Mouse (Mus musculus): ENCODE measurements around the gene Fam78a. TPM values are rescaled to one million over a fixed set of nuclear protein-coding genes. Genes with fewer than 3 reads are reported as not detected.

Fam78a gene
- polyA plus RNA-seq, 1 experiment from 2014 or later = 3.1 TPM

DNA sequence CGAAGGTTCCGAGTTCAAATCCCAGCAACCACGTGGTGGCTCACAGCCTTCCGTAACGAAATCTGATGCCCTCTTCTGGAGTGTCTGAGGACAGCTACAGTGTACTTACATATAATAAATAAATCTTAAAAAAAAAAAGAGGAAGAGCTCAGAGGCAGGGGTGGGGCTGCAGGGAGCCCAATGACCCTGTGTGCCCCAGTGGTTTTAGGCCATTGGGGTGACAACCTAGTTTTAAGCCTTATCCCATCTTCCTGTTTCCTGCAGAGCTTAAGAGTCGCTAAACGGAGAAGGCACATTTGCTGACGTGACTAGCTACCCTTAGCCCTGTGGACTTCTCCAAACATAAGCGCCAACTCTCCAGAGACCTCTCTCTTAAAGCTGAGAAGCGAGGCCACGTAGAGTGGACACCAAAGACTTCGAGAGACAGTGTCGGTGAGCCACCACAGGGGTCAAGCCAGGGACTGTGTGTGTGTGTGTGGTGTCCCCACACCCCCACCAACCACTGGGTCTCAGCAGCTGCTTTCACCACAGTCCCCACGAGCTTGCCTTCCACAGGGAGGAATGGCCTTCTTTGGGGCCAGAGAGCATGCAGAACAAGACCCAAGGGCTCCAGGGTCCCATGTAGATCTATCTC is 3.2 kb downstream of the Fam78a start:
- Histone ChIP-seq H3K9ac (ENCODE audit: low read length) (no peak overlapping the region), H3K27me3 (ENCODE audit: control insufficient read depth, insufficient read depth, low read length) (peaks cover 39% of the 10 kb centered on the region), H3K27ac (ENCODE audit: low read depth, low read length) (no peak overlapping the region), H3K4me3 (ENCODE audit: low read depth, low read length) (no peak overlapping the region), H3K36me3 (ENCODE audit: control insufficient read depth, insufficient read depth, low read length) (no peaks in the 10 kb centered on the region), H3K9me3 (ENCODE audit: control insufficient read depth, low read length) (no peaks in the 10 kb centered on the region), H3K4me1 (ENCODE audit: control insufficient read depth, insufficient read depth, low read length) (peaks cover 13% of the 10 kb centered on the region), H3K4me2 (ENCODE audit: low read depth) (peak overlapping the region; percentile 99; the same call in 1 of the 2 replicates)
- no peak for DNase-seq (ENCODE audit: low spot score)
- no peak for ATAC-seq (ENCODE audit: insufficient read depth, low FRiP score, low TSS enrichment)
- 87% methylated on average over 14 of the region's 14 CpGs for WGBS

DNA sequence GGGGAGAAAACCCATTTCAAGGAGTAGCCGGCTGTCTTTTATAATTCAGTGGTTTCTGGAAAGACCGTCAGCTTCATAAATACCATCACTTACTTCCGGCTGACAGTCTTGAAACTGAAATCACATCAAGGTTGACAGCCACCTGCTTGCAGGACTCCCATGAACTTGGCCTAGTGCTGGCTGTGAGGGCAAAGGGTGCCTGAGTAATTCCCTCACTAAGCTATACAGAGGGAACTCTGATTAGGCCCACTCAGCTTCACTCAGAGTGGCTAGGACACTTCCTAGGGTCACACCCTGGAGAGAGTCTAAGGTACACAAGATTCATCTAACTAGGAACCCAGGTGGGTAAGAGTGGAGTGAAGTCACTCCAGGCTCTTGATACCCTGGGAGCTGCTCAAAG is 4.0 kb downstream of the Fam78a start:
- no peak for ATAC-seq (ENCODE audit: insufficient read depth, low FRiP score, low TSS enrichment)
- no peak overlapping the region for H3K27ac ChIP-seq (ENCODE audit: low read depth, low read length)
- peaks cover 13% of the 10 kb centered on the region for H3K4me1 ChIP-seq (ENCODE audit: control insufficient read depth, insufficient read depth, low read length)
- DNase-seq (ENCODE audit: low spot score) = no peak
- no peaks in the 10 kb centered on the region for H3K36me3 ChIP-seq (ENCODE audit: control insufficient read depth, insufficient read depth, low read length)
- H3K9ac ChIP-seq (ENCODE audit: low read length) = no peak overlapping the region
- peaks cover 39% of the 10 kb centered on the region for H3K27me3 ChIP-seq (ENCODE audit: control insufficient read depth, insufficient read depth, low read length)
- WGBS = 86% methylated on average over 3 of the region's 3 CpGs
- no peak overlapping the region for H3K4me2 ChIP-seq (ENCODE audit: low read depth)
- no peaks in the 10 kb centered on the region for H3K9me3 ChIP-seq (ENCODE audit: control insufficient read depth, low read length)
- H3K4me3 ChIP-seq (ENCODE audit: low read depth, low read length) = no peak overlapping the region

DNA sequence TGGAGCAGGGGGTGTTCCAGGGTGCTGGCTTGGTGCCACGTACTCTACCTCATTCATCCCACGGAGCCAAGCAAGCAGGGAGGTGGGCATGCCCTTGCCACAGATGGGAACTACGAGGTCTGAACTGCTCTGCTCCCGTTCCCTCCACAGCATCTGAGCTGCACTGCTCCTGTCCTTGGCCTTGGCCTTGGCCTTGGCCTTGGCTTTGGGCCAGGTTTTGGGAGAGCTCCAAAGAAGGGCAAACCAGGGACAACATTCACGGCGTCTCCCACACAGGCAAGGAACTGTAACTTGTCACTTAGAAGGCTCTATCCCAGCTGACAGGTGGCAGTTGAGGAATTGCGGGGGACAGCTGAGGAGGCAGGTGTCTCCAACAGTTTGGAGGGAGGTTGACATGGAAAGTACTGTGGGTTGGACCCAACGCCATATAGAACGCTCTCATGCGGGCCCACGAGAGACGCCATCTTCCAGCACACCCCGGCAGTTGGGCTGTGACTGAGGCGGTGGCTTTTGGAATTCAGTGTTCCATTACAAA is 5.4 kb downstream of the Fam78a start:
- Histone ChIP-seq H3K9ac (ENCODE audit: low read length) (no peak overlapping the region), H3K36me3 (ENCODE audit: control insufficient read depth, insufficient read depth, low read length) (no peaks in the 10 kb centered on the region), H3K27me3 (ENCODE audit: control insufficient read depth, insufficient read depth, low read length) (peaks cover 29% of the 10 kb centered on the region), H3K4me1 (ENCODE audit: control insufficient read depth, insufficient read depth, low read length) (peaks cover 13% of the 10 kb centered on the region), H3K27ac (ENCODE audit: low read depth, low read length) (no peak overlapping the region), H3K4me2 (ENCODE audit: low read depth) (no peak overlapping the region), H3K9me3 (ENCODE audit: control insufficient read depth, low read length) (no peaks in the 10 kb centered on the region), H3K4me3 (ENCODE audit: low read depth, low read length) (no peak overlapping the region)
- 92% methylated on average over 14 of the region's 14 CpGs for WGBS
- ATAC-seq (ENCODE audit: insufficient read depth, low FRiP score, low TSS enrichment) (no peak), DNase-seq (ENCODE audit: low spot score) (no peak)

GRCm38 (mm10) chr2:32078522-32078921 is 6.1 kb downstream of the Fam78a start:
- WGBS = 57% methylated on average over 8 of the region's 8 CpGs
- Histone ChIP-seq H3K27me3 (ENCODE audit: control insufficient read depth, insufficient read depth, low read length) (peaks cover 22% of the 10 kb centered on the region), H3K9me3 (ENCODE audit: control insufficient read depth, low read length) (no peaks in the 10 kb centered on the region), H3K36me3 (ENCODE audit: control insufficient read depth, insufficient read depth, low read length) (no peaks in the 10 kb centered on the region), H3K4me3 (ENCODE audit: low read depth, low read length) (no peak overlapping the region), H3K9ac (ENCODE audit: low read length) (no peak overlapping the region), H3K4me1 (ENCODE audit: control insufficient read depth, insufficient read depth, low read length) (peaks cover 6% of the 10 kb centered on the region; the same call in 1 of the 2 replicates), H3K4me2 (ENCODE audit: low read depth) (no peak overlapping the region), H3K27ac (ENCODE audit: low read depth, low read length) (no peak overlapping the region)
- DNase-seq (ENCODE audit: low spot score) (no peak), ATAC-seq (ENCODE audit: insufficient read depth, low FRiP score, low TSS enrichment) (no peak)

DNA sequence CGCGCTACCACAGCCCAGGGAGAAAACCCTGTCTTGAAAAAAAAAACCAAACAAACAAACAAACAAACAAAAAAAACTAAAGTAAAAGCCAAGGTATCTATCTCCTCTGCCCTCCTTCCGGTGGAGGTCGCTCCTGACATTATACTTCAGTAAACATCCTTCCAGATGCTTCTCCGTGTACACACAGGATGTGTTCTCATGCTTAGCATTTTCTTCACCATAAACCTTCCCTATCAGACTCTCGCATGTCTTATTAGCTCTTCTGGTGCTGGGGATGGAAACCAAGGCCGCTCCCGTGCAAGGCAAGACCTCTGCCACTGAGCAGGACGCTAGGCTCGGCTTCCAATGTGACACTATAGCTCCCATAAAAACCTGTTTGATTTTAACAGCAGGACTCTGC is 6.9 kb downstream of the Fam78a start:
- Histone ChIP-seq H3K4me1 (ENCODE audit: control insufficient read depth, insufficient read depth, low read length) (no peaks in the 10 kb centered on the region), H3K9ac (ENCODE audit: low read length) (no peak overlapping the region), H3K9me3 (ENCODE audit: control insufficient read depth, low read length) (no peaks in the 10 kb centered on the region), H3K36me3 (ENCODE audit: control insufficient read depth, insufficient read depth, low read length) (no peaks in the 10 kb centered on the region), H3K27me3 (ENCODE audit: control insufficient read depth, insufficient read depth, low read length) (peaks cover 14% of the 10 kb centered on the region), H3K4me2 (ENCODE audit: low read depth) (no peak overlapping the region), H3K27ac (ENCODE audit: low read depth, low read length) (no peak overlapping the region), H3K4me3 (ENCODE audit: low read depth, low read length) (no peak overlapping the region)
- 77% methylated on average over 10 of the region's 10 CpGs for WGBS
- ATAC-seq (ENCODE audit: insufficient read depth, low FRiP score, low TSS enrichment) (no peak), DNase-seq (ENCODE audit: low spot score) (no peak)

DNA sequence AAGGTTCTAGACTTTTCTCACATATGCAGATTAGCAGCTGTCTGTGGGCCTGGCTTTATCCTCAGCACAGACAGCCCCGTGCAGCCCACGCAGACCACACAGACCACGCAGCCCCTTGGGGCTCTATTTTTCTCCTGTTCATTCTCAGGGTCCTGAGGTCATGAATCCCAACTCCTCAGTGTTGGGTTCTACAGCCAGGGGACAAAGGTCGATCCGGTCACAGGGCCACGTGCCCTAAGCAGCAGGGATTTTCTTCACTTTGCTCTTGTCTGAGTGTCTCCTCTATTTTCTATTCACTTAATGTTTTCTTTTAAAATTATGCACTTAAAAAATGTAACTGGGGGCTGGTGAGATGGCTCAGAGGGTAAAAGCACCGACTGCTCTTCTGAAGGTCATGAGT is 9.3 kb downstream of the Fam78a start:
- DNase-seq (ENCODE audit: low spot score) (no peak), ATAC-seq (ENCODE audit: insufficient read depth, low FRiP score, low TSS enrichment) (no peak)
- Histone ChIP-seq H3K36me3 (ENCODE audit: control insufficient read depth, insufficient read depth, low read length) (no peaks in the 10 kb centered on the region), H3K9me3 (ENCODE audit: control insufficient read depth, low read length) (no peaks in the 10 kb centered on the region), H3K27ac (ENCODE audit: low read depth, low read length) (no peak overlapping the region), H3K4me2 (ENCODE audit: low read depth) (no peak overlapping the region), H3K27me3 (ENCODE audit: control insufficient read depth, insufficient read depth, low read length) (no peaks in the 10 kb centered on the region), H3K4me1 (ENCODE audit: control insufficient read depth, insufficient read depth, low read length) (no peaks in the 10 kb centered on the region), H3K4me3 (ENCODE audit: low read depth, low read length) (no peak overlapping the region), H3K9ac (ENCODE audit: low read length) (no peak overlapping the region)
- 71% methylated on average over 7 of the region's 7 CpGs for WGBS

DNA sequence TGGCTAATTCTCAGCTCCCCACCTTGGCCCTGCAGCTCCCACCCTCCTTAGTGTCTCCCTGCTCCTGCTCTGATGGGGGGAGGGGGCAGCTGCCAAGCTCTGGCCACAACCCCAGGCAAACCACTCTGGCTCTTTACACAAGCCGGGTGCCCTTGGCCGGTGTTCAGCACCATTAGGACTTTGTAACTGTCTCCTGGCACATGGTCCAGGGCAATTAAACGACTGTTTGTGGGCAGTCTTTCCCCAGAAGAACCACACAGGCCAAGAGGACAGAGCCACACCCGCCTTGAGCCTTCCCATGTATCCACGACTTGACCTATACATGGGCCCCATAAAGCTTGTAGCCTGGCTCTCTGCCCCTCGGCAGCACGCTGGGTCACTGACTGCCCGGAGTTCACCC is 10.3 kb downstream of the Fam78a start:
- Histone ChIP-seq H3K36me3 (ENCODE audit: control insufficient read depth, insufficient read depth, low read length) (no peaks in the 10 kb centered on the region), H3K4me2 (ENCODE audit: low read depth) (no peak overlapping the region), H3K4me1 (ENCODE audit: control insufficient read depth, insufficient read depth, low read length) (no peaks in the 10 kb centered on the region), H3K27me3 (ENCODE audit: control insufficient read depth, insufficient read depth, low read length) (no peaks in the 10 kb centered on the region), H3K27ac (ENCODE audit: low read depth, low read length) (no peak overlapping the region), H3K4me3 (ENCODE audit: low read depth, low read length) (no peak overlapping the region), H3K9me3 (ENCODE audit: control insufficient read depth, low read length) (no peaks in the 10 kb centered on the region), H3K9ac (ENCODE audit: low read length) (no peak overlapping the region)
- no peak for DNase-seq (ENCODE audit: low spot score)
- WGBS = 70% methylated on average over 8 of the region's 8 CpGs
- ATAC-seq (ENCODE audit: insufficient read depth, low FRiP score, low TSS enrichment) = no peak

DNA sequence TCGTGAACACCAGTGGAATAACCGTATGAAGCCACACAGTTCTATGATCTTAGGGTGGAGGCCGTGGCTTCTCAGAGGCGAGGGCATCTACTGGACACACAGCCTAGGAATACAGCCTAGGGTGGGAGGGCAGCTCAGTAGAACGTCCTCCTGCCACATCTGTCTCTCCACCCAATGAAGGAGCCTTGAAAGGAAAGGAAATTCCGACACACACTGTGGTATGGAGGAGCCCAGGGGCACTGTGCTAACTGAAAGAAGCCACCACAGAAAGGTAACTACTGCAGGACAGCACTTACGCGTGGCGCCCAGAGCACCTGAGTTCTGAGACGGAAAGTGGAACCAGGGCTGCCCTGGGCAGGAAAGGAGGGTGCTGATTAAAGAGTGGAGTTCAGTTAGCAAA is 13.9 kb downstream of the Fam78a start:
- no peaks in the 10 kb centered on the region for H3K9me3 ChIP-seq (ENCODE audit: control insufficient read depth, low read length)
- ATAC-seq (ENCODE audit: insufficient read depth, low FRiP score, low TSS enrichment) (no peak), DNase-seq (ENCODE audit: low spot score) (no peak)
- H3K4me1 ChIP-seq (ENCODE audit: control insufficient read depth, insufficient read depth, low read length) = no peaks in the 10 kb centered on the region
- H3K27me3 ChIP-seq (ENCODE audit: control insufficient read depth, insufficient read depth, low read length) = no peaks in the 10 kb centered on the region
- no peaks in the 10 kb centered on the region for H3K36me3 ChIP-seq (ENCODE audit: control insufficient read depth, insufficient read depth, low read length)
- no peak overlapping the region for H3K9ac ChIP-seq (ENCODE audit: low read length)
- no peak overlapping the region for H3K4me2 ChIP-seq (ENCODE audit: low read depth)
- no peak overlapping the region for H3K27ac ChIP-seq (ENCODE audit: low read depth, low read length)
- no peak overlapping the region for H3K4me3 ChIP-seq (ENCODE audit: low read depth, low read length)
- WGBS = 91% methylated on average over 10 of the region's 10 CpGs

DNA sequence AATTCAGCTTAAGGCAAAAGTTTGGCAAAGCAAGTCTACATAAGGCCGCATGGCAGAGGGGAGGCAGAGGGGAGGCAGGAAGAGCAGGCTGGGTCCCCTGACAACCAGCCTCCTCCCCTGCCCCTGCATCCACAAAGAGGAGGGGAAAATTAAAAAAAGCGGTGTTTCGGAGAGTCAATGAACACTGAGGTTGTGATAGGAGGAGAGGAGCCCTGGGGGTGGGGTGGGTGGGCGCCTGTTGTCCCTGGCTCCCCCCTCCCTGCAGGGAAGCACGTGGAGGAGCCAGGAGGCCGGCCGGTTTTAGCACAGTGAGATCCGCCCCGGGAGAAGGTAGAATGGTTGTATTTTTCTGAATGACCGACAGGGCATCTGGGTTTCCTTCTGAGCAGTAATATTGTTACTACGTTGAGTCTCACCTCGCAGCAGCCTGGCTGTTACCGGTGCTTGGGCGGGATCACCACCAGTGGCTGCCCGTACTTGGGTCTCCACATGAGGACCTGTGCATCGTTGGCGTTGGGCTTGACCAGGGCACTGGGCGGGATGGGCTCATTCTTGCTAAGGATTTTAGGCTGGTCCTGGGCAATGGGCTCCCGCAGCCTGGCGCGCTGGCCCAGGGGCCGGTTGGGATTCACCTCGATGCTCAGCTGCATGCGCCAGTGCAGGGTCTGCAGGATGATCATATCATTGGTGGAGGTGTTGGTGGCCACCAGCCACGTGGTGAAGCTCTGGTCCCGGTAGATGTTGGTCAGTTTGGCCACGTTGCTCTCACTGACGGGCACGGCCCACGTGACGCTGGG is 15.6 kb downstream of the Fam78a start:
- Histone ChIP-seq H3K4me1 (ENCODE audit: control insufficient read depth, insufficient read depth, low read length) (no peaks in the 10 kb centered on the region), H3K4me2 (ENCODE audit: low read depth) (no peak overlapping the region), H3K9me3 (ENCODE audit: control insufficient read depth, low read length) (no peaks in the 10 kb centered on the region), H3K4me3 (ENCODE audit: low read depth, low read length) (no peak overlapping the region), H3K27me3 (ENCODE audit: control insufficient read depth, insufficient read depth, low read length) (no peaks in the 10 kb centered on the region), H3K9ac (ENCODE audit: low read length) (no peak overlapping the region), H3K27ac (ENCODE audit: low read depth, low read length) (no peak overlapping the region), H3K36me3 (ENCODE audit: control insufficient read depth, insufficient read depth, low read length) (no peaks in the 10 kb centered on the region)
- ATAC-seq (ENCODE audit: insufficient read depth, low FRiP score, low TSS enrichment) (no peak), DNase-seq (ENCODE audit: low spot score) (no peak)
- WGBS = 55% methylated on average over 31 of the region's 31 CpGs
